Mouse (Mus musculus): Measurements from ENCODE around the gene Nup210l.

The Nup210l gene

GRCm38 (mm10) chr3:90103938-90104337, at the start of gene Nup210l:
TSS of gene Nup210l (plus strand) at chr3:90104132.
- DNase-seq (ENCODE audit: low read depth in 1 of 2, low spot score in 2 of 2): no peak

GRCm38 (mm10) chr3:90061549-90061948, 42.4 kb upstream of the Nup210l start:
- DNase-seq (ENCODE audit: low read depth in 1 of 2, low spot score in 2 of 2): no peak

- no peak for DNase-seq (ENCODE audit: low read depth in 1 of 2, low spot score in 2 of 2)
Measured at GRCm38 (mm10) chr3:90062539-90062938, 41.4 kb upstream of the Nup210l start.

GRCm38 (mm10) chr3:90064383-90064782, 39.5 kb upstream of the Nup210l start:
- no peak for DNase-seq (ENCODE audit: low read depth in 1 of 2, low spot score in 2 of 2)

GRCm38 (mm10) chr3:90065553-90065952, 38.4 kb upstream of the Nup210l start:
- peak in 1 of 2 experiments; percentile 40 for DNase-seq (ENCODE audit: low read depth in 1 of 2, low spot score in 2 of 2)

- no peak for DNase-seq (ENCODE audit: low read depth in 1 of 2, low spot score in 2 of 2)
Measured at GRCm38 (mm10) chr3:90067851-90068250, 36.1 kb upstream of the Nup210l start.

GRCm38 (mm10) chr3:90069688-90070087, 34.2 kb upstream of the Nup210l start:
- DNase-seq (ENCODE audit: low read depth in 1 of 2, low spot score in 2 of 2): no peak

GRCm38 (mm10) chr3:90072294-90072693, 31.6 kb upstream of the Nup210l start, which contains the start of gene Tpm3:
TSS of gene Tpm3 (plus strand) at chr3:90072649.
- DNase-seq (ENCODE audit: low read depth in 1 of 2, low spot score in 2 of 2): no peak

- DNase-seq (ENCODE audit: low read depth in 1 of 2, low spot score in 2 of 2): peak; percentile 71 to 77
Measured at GRCm38 (mm10) chr3:90076921-90077716, 26.8 kb upstream of the Nup210l start.

- DNase-seq (ENCODE audit: low read depth in 1 of 2, low spot score in 2 of 2): no peak
Measured at GRCm38 (mm10) chr3:90078224-90078623, 25.7 kb upstream of the Nup210l start.

- DNase-seq (ENCODE audit: low read depth in 1 of 2, low spot score in 2 of 2): peak; percentile 90 to 94
Measured at GRCm38 (mm10) chr3:90079133-90079762, 24.7 kb upstream of the Nup210l start.

- peak; percentile 39 to 66 for DNase-seq (ENCODE audit: low read depth in 1 of 2, low spot score in 2 of 2)
Measured at GRCm38 (mm10) chr3:90079763-90080497, 24.0 kb upstream of the Nup210l start.

- DNase-seq (ENCODE audit: low read depth in 1 of 2, low spot score in 2 of 2): no peak
Measured at GRCm38 (mm10) chr3:90080498-90080863, 23.5 kb upstream of the Nup210l start.

- peak in 1 of 2 experiments; percentile 35 for DNase-seq (ENCODE audit: low read depth in 1 of 2, low spot score in 2 of 2)
Measured at GRCm38 (mm10) chr3:90081365-90082240, 22.3 kb upstream of the Nup210l start.

- DNase-seq (ENCODE audit: low read depth in 1 of 2, low spot score in 2 of 2): no peak
Measured at GRCm38 (mm10) chr3:90083034-90083433, 20.9 kb upstream of the Nup210l start.

- DNase-seq (ENCODE audit: low read depth in 1 of 2, low spot score in 2 of 2): peak in 1 of 2 experiments; percentile 5
Measured at GRCm38 (mm10) chr3:90083698-90084324, 20.1 kb upstream of the Nup210l start.

GRCm38 (mm10) chr3:90084790-90085189, 19.1 kb upstream of the Nup210l start:
- no peak for DNase-seq (ENCODE audit: low read depth in 1 of 2, low spot score in 2 of 2)

- no peak for DNase-seq (ENCODE audit: low read depth in 1 of 2, low spot score in 2 of 2)
Measured at GRCm38 (mm10) chr3:90085281-90085680, 18.7 kb upstream of the Nup210l start.

- DNase-seq (ENCODE audit: low read depth in 1 of 2, low spot score in 2 of 2): no peak
Measured at GRCm38 (mm10) chr3:90086068-90086467, 17.9 kb upstream of the Nup210l start.

GRCm38 (mm10) chr3:90088617-90089016, 15.3 kb upstream of the Nup210l start:
- DNase-seq (ENCODE audit: low read depth in 1 of 2, low spot score in 2 of 2): no peak

All from monocyte, adult 2 months (primary cell).